Mouse (Mus musculus): ENCODE results near the gene Ess2. TPM values are rescaled to one million over a fixed set of nuclear protein-coding genes. Genes with fewer than 3 reads are reported as not detected.

The Ess2 gene
- polyA plus RNA-seq, 1 experiment from 2014 or later = 22.6 TPM

GRCm38 (mm10) chr16:17927351-17928082, 16.4 kb upstream of the Ess2 start:
- peaks cover 1% of the 10 kb centered on the region; the same call in 1 of the 2 replicates for H3K4me1 ChIP-seq (ENCODE audit: insufficient read depth, low read depth, low read length)
- no peaks in the 10 kb centered on the region for H3K36me3 ChIP-seq (ENCODE audit: insufficient read depth, low read length)
- peak overlapping the region; percentile 99 for H3K4me2 ChIP-seq (replicated peaks; ENCODE audit: low read depth, low read length)
- peak overlapping the region; percentile 89 for H3K27ac ChIP-seq (ENCODE audit: low read length)
- H3K9ac ChIP-seq (replicated peaks; ENCODE audit: low read depth) = peak overlapping the region; percentile 79
- DNase-seq (ENCODE audit: low spot score) (peak; percentile 29), ATAC-seq (peak; percentile 8)
- no peaks in the 10 kb centered on the region for H3K9me3 ChIP-seq (ENCODE audit: low read length)
- 4% methylated on average over 42 of the region's 72 CpGs for WGBS
- no peaks in the 10 kb centered on the region for H3K27me3 ChIP-seq (replicated peaks; ENCODE audit: insufficient read depth, low read length)
- TF ChIP-seq EP300 (IDR thresholded peaks at IDR 0.05) (no peak), CTCF (IDR thresholded peaks at IDR 0.05) (no peak)
- H3K4me3 ChIP-seq (ENCODE audit: low read depth, low read length) = peak overlapping the region; percentile 76

- ATAC-seq (peak; percentile 11), DNase-seq (ENCODE audit: low spot score) (no peak)
- H3K4me2 ChIP-seq (replicated peaks; ENCODE audit: low read depth, low read length) = peak overlapping the region; percentile 90
Observed at GRCm38 (mm10) chr16:17922163-17922538, 11.0 kb upstream of the Ess2 start.

GRCm38 (mm10) chr16:17921325-17922162, 10.4 kb upstream of the Ess2 start:
- Histone ChIP-seq H3K27ac (ENCODE audit: low read length) (peak overlapping the region; percentile 75), H3K9ac (replicated peaks; ENCODE audit: low read depth) (peak overlapping the region; percentile 80), H3K4me3 (ENCODE audit: low read depth, low read length) (peak overlapping the region; percentile 63), H3K9me3 (ENCODE audit: low read length) (no peaks in the 10 kb centered on the region), H3K4me1 (ENCODE audit: insufficient read depth, low read depth, low read length) (peaks cover 15% of the 10 kb centered on the region; the same call in 1 of the 2 replicates), H3K4me2 (replicated peaks; ENCODE audit: low read depth, low read length) (peak overlapping the region; percentile 90), H3K27me3 (replicated peaks; ENCODE audit: insufficient read depth, low read length) (peaks cover 8% of the 10 kb centered on the region; the same call in 1 of the 2 replicates), H3K36me3 (ENCODE audit: insufficient read depth, low read length) (no peaks in the 10 kb centered on the region)
- peak; percentile 98 for ATAC-seq
- DNase-seq (ENCODE audit: low spot score) = peak; percentile 98
- TF ChIP-seq CTCF (IDR thresholded peaks at IDR 0.05) (peak; percentile 71), EP300 (IDR thresholded peaks at IDR 0.05) (no peak)
- 2% methylated on average over 47 of the region's 47 CpGs for WGBS

More at GRCm38 (mm10) chr16:17922163-17922538, 11.0 kb upstream of the Ess2 start:
- TF ChIP-seq CTCF (IDR thresholded peaks at IDR 0.05) (no peak), EP300 (IDR thresholded peaks at IDR 0.05) (no peak)
- Histone ChIP-seq H3K9me3 (ENCODE audit: low read length) (no peaks in the 10 kb centered on the region), H3K27me3 (replicated peaks; ENCODE audit: insufficient read depth, low read length) (peaks cover 6% of the 10 kb centered on the region; the same call in 1 of the 2 replicates), H3K4me1 (ENCODE audit: insufficient read depth, low read depth, low read length) (peaks cover 15% of the 10 kb centered on the region; the same call in 1 of the 2 replicates), H3K27ac (ENCODE audit: low read length) (peak overlapping the region; percentile 70), H3K9ac (replicated peaks; ENCODE audit: low read depth) (peak overlapping the region; percentile 80), H3K4me3 (ENCODE audit: low read depth, low read length) (peak overlapping the region; percentile 63), H3K36me3 (ENCODE audit: insufficient read depth, low read length) (no peaks in the 10 kb centered on the region)
- WGBS = under 1% methylated on average over 14 of the region's 14 CpGs

- peaks cover 15% of the 10 kb centered on the region; the same call in 1 of the 2 replicates for H3K4me1 ChIP-seq (ENCODE audit: insufficient read depth, low read depth, low read length)
- H3K4me3 ChIP-seq (ENCODE audit: low read depth, low read length) = no peak overlapping the region
- no peaks in the 10 kb centered on the region for H3K36me3 ChIP-seq (ENCODE audit: insufficient read depth, low read length)
- ATAC-seq = no peak
- H3K27me3 ChIP-seq (replicated peaks; ENCODE audit: insufficient read depth, low read length) = peaks cover 15% of the 10 kb centered on the region; the same call in 1 of the 2 replicates
- H3K9me3 ChIP-seq (ENCODE audit: low read length) = no peaks in the 10 kb centered on the region
- 0 out of 2 replicates have a peak overlapping the region, but pooled peaks have one; percentile 90 for H3K4me2 ChIP-seq (replicated peaks; ENCODE audit: low read depth, low read length)
- no peak overlapping the region for H3K27ac ChIP-seq (ENCODE audit: low read length)
- H3K9ac ChIP-seq (replicated peaks; ENCODE audit: low read depth) = no peak overlapping the region
- whole genome bisulfite sequencing = 15% methylated on average over 20 of the region's 20 CpGs
- DNase-seq (ENCODE audit: low spot score) = no peak
- no peak for TF ChIP-seq CTCF (IDR thresholded peaks at IDR 0.05)
- TF ChIP-seq EP300 (IDR thresholded peaks at IDR 0.05) = no peak
Observed at GRCm38 (mm10) chr16:17920586-17920985, 9.4 kb upstream of the Ess2 start.

- TF ChIP-seq CTCF (IDR thresholded peaks at IDR 0.05) (no peak), EP300 (IDR thresholded peaks at IDR 0.05) (no peak)
- no peak within 1 kb of the TSS for H3K27ac ChIP-seq (ENCODE audit: low read length)
- peak; percentile 20 for DNase-seq (ENCODE audit: low spot score)
Observed at GRCm38 (mm10) chr16:17914307-17915249, 3.4 kb upstream of the Ess2 start, which contains the start of gene Gsc2. TSS of gene Gsc2 (minus strand) at chr16:17915059.

More at GRCm38 (mm10) chr16:17914307-17915249, 3.4 kb upstream of the Ess2 start, which contains the start of gene Gsc2:
- Histone ChIP-seq H3K9ac (replicated peaks; ENCODE audit: low read depth) (no peak within 1 kb of the TSS), H3K9me3 (ENCODE audit: low read length) (no peaks in the 10 kb centered on the region), H3K4me2 (replicated peaks; ENCODE audit: low read depth, low read length) (peak within 1 kb of the TSS; percentile 63), H3K36me3 (ENCODE audit: insufficient read depth, low read length) (no peaks in the 10 kb centered on the region), H3K27me3 (replicated peaks; ENCODE audit: insufficient read depth, low read length) (peaks cover 40% of the 10 kb centered on the region), H3K4me3 (ENCODE audit: low read depth, low read length) (peak within 1 kb of the TSS; percentile 37), H3K4me1 (ENCODE audit: insufficient read depth, low read depth, low read length) (peaks cover 9% of the 10 kb centered on the region)
- no peak; the same call in 1 of the 2 replicates for ATAC-seq
- WGBS = 1% methylated on average over 84 of the region's 106 CpGs
